Mouse (Mus musculus): ENCODE measurements at regions not wholly inside any gene's neighbourhood (a gene's known extent, or its start where the extent isn't known, plus 50 kb on each side); places are given as distances from the start of the nearest gene placed in this dataset.

GRCm38 (mm10) chr6:98089185-98089584 lies 253.4 kb downstream of the Gm765 start:
- peak; percentile 48; the same call in 1 of the 2 replicates for TF ChIP-seq CTCF (conservative IDR thresholded peaks at IDR 0.05; ENCODE audit: insufficient read depth, insufficient read length, low read depth, low read length)
- TF ChIP-seq POLR2A (IDR thresholded peaks at IDR 0.05; ENCODE audit: low read depth, low read length) = no peak
